Mouse (Mus musculus) midbrain, embryonic 13.5 days (tissue): ENCODE results near the gene Acaa1a. TPM values are rescaled to one million over a fixed set of nuclear protein-coding genes. Genes with fewer than 3 reads are reported as not detected.
"Not testable (repeated sequence)": the region's sequence is repeated elsewhere in the genome, so short reads cannot be mapped to it uniquely, and the experiment has no call there.

ENCODE experiments used
- ATAC-seq: fragments of 200-750 bp; cut with Nextera tagmentation; 2 replicates; pipeline ENCODE4 v1.8.0; 2017; ENCODE audit warnings: mild to moderate bottlenecking, moderate TSS enrichment, moderate library complexity
- H3K27ac ChIP-seq: fragments of 300-500 bp; sonication (generic); 2 replicates; pipeline ENCODE4 v1.5.1; 2015; ENCODE audit warnings: inconsistent platforms, mild to moderate bottlenecking, moderate library complexity
- H3K27me3 ChIP-seq: fragments of 300-500 bp; sonication (generic); 2 replicates; pipeline ENCODE4 v1.6.1; 2015; ENCODE audit warnings: mild to moderate bottlenecking, inconsistent platforms
- H3K36me3 ChIP-seq: fragments of 300-500 bp; sonication (generic); 2 replicates; pipeline ENCODE4 v1.6.1; 2015; ENCODE audit warnings: mild to moderate bottlenecking, inconsistent platforms
- H3K4me1 ChIP-seq: fragments of 300-500 bp; sonication (generic); replicated peaks from 2 replicates; pipeline ENCODE4 v1.6.1; 2015; ENCODE audit warnings: inconsistent platforms
- H3K4me2 ChIP-seq: fragments of 300-500 bp; sonication (generic); replicated peaks from 2 replicates; pipeline ENCODE4 v1.6.1; 2015; ENCODE audit warnings: moderate library complexity, mild to moderate bottlenecking, inconsistent platforms
- H3K4me3 ChIP-seq: fragments of 300-500 bp; sonication (generic); replicated peaks from 2 replicates; pipeline ENCODE4 v1.5.1; 2015; ENCODE audit warnings: mild to moderate bottlenecking, inconsistent platforms
- H3K9ac ChIP-seq: fragments of 300-500 bp; sonication (generic); replicated peaks from 2 replicates; pipeline ENCODE4 v1.6.1; 2015; ENCODE audit warnings: mild to moderate bottlenecking, inconsistent platforms
- H3K9me3 ChIP-seq: fragments of 300-500 bp; sonication (generic); 2 replicates; pipeline ENCODE4 v1.6.1; 2016; ENCODE audit warnings: mild to moderate bottlenecking, inconsistent platforms
- WGBS: fragments of 180-500 bp; shearing (Covaris S2); methylation state at CpG from one replicate; pipeline ENCODE4 v1.1.7; 2015; 5-methylcytosine and 5-hydroxymethylcytosine counted together
- polyA plus RNA-seq: library from polyadenylated mRNA; unstranded; fragments of >200 nt; fragmentation: Nextera tagmentation; extraction: Ambion mirVana; gene quantifications from 2 replicates; pipeline ENCODE4 v1.2.1, GENCODE M21; 2015

Gene Acaa1a
- polyA plus RNA-seq, 1 experiment from 2014 or later: 100 TPM

GRCm38 (mm10) chr9:119361416-119361815 lies 21.9 kb downstream of the Acaa1a start:
- Histone ChIP-seq H3K27ac (no peak overlapping the region), H3K9ac (no peak overlapping the region), H3K9me3 (no peaks in the 10 kb centered on the region), H3K4me3 (no peak overlapping the region), H3K36me3 (no peaks in the 10 kb centered on the region), H3K27me3 (no peaks in the 10 kb centered on the region; the same call in 1 of the 2 replicates), H3K4me1 (peaks cover 8% of the 10 kb centered on the region; the same call in 1 of the 2 replicates), H3K4me2 (no peak overlapping the region)
- no peak for ATAC-seq
- 92% methylated on average over 5 of the region's 5 CpGs for WGBS

- Histone ChIP-seq H3K4me3 (no peak overlapping the region), H3K9me3 (no peaks in the 10 kb centered on the region), H3K9ac (no peak overlapping the region), H3K27me3 (no peaks in the 10 kb centered on the region; the same call in 1 of the 2 replicates), H3K4me2 (no peak overlapping the region), H3K36me3 (no peaks in the 10 kb centered on the region), H3K4me1 (no peaks in the 10 kb centered on the region), H3K27ac (no peak overlapping the region)
- WGBS: 91% methylated on average over 12 of the region's 12 CpGs
- no peak for ATAC-seq
Measured at GRCm38 (mm10) chr9:119363229-119363628, 23.8 kb downstream of the Acaa1a start.

GRCm38 (mm10) chr9:119365284-119365683 lies 25.8 kb downstream of the Acaa1a start, which contains the start of gene Slc22a14:
TSS of gene Slc22a14 (minus strand) at chr9:119365553.
- no peaks in the 10 kb centered on the region for H3K36me3 ChIP-seq
- H3K27ac ChIP-seq: no peak within 1 kb of the TSS
- no peaks in the 10 kb centered on the region for H3K9me3 ChIP-seq
- no peak within 1 kb of the TSS for H3K4me2 ChIP-seq
- no peak within 1 kb of the TSS for H3K4me3 ChIP-seq
- 83% methylated on average over 7 of the region's 7 CpGs for WGBS
- no peak for ATAC-seq
- H3K9ac ChIP-seq: no peak within 1 kb of the TSS
- no peaks in the 10 kb centered on the region for H3K27me3 ChIP-seq
- no peaks in the 10 kb centered on the region for H3K4me1 ChIP-seq

GRCm38 (mm10) chr9:119368367-119368766 lies 28.9 kb downstream of the Acaa1a start:
- Histone ChIP-seq H3K4me3 (no peak overlapping the region), H3K27me3 (no peaks in the 10 kb centered on the region), H3K9me3 (no peaks in the 10 kb centered on the region), H3K9ac (no peak overlapping the region), H3K36me3 (no peaks in the 10 kb centered on the region), H3K4me2 (no peak overlapping the region), H3K4me1 (no peaks in the 10 kb centered on the region), H3K27ac (no peak overlapping the region)
- no peak for ATAC-seq
- WGBS: 90% methylated on average over 3 of the region's 3 CpGs

GRCm38 (mm10) chr9:119370770-119371169 lies 31.3 kb downstream of the Acaa1a start:
- H3K4me2 ChIP-seq, H3K36me3 ChIP-seq, H3K27ac ChIP-seq, H3K9me3 ChIP-seq, H3K4me3 ChIP-seq, H3K27me3 ChIP-seq, ATAC-seq, H3K4me1 ChIP-seq, H3K9ac ChIP-seq: not testable (repeated sequence)
- WGBS: 86% methylated on average over 4 of the region's 4 CpGs

GRCm38 (mm10) chr9:119371251-119371650 lies 31.8 kb downstream of the Acaa1a start:
- 87% methylated on average over 4 of the region's 4 CpGs for WGBS
- Histone ChIP-seq H3K9ac (no peak overlapping the region), H3K4me3 (no peak overlapping the region), H3K4me1 (no peaks in the 10 kb centered on the region), H3K36me3 (no peaks in the 10 kb centered on the region), H3K27ac (no peak overlapping the region), H3K9me3 (no peaks in the 10 kb centered on the region), H3K4me2 (no peak overlapping the region), H3K27me3 (no peaks in the 10 kb centered on the region)
- no peak for ATAC-seq

- Histone ChIP-seq H3K4me1 (no peaks in the 10 kb centered on the region), H3K4me2 (no peak overlapping the region), H3K9me3 (no peaks in the 10 kb centered on the region), H3K27me3 (no peaks in the 10 kb centered on the region), H3K9ac (no peak overlapping the region), H3K4me3 (no peak overlapping the region), H3K36me3 (peaks cover 3% of the 10 kb centered on the region; the same call in 1 of the 2 replicates), H3K27ac (no peak overlapping the region)
- ATAC-seq: no peak
- 87% methylated on average over 3 of the region's 3 CpGs for WGBS
Measured at GRCm38 (mm10) chr9:119375008-119375407, 35.5 kb downstream of the Acaa1a start.

- Histone ChIP-seq H3K4me3 (no peak overlapping the region), H3K9me3 (no peaks in the 10 kb centered on the region), H3K27me3 (no peaks in the 10 kb centered on the region), H3K4me2 (no peak overlapping the region), H3K27ac (no peak overlapping the region), H3K9ac (no peak overlapping the region), H3K4me1 (no peaks in the 10 kb centered on the region), H3K36me3 (peaks cover 3% of the 10 kb centered on the region; the same call in 1 of the 2 replicates)
- 77% methylated on average over 6 of the region's 6 CpGs for WGBS
- ATAC-seq: no peak
Measured at GRCm38 (mm10) chr9:119375556-119375955, 36.1 kb downstream of the Acaa1a start.

- H3K36me3 ChIP-seq: peaks cover 3% of the 10 kb centered on the region; the same call in 1 of the 2 replicates
- 94% methylated on average over 4 of the region's 4 CpGs for WGBS
- ATAC-seq: no peak
- H3K4me3 ChIP-seq: no peak overlapping the region
- no peak overlapping the region for H3K9ac ChIP-seq
- no peak overlapping the region for H3K4me2 ChIP-seq
- no peak overlapping the region for H3K27ac ChIP-seq
- no peaks in the 10 kb centered on the region for H3K9me3 ChIP-seq
- no peaks in the 10 kb centered on the region for H3K27me3 ChIP-seq
- peaks cover 5% of the 10 kb centered on the region; the same call in 1 of the 2 replicates for H3K4me1 ChIP-seq
Measured at GRCm38 (mm10) chr9:119378231-119378630, 38.8 kb downstream of the Acaa1a start.

- Histone ChIP-seq H3K9ac (no peak overlapping the region), H3K27ac (no peak overlapping the region)
- 68% methylated on average over 6 of the region's 6 CpGs for WGBS
Measured at GRCm38 (mm10) chr9:119382603-119383002, 43.1 kb downstream of the Acaa1a start.

GRCm38 (mm10) chr9:119388956-119389355 lies 49.5 kb downstream of the Acaa1a start:
- WGBS: 66% methylated on average over 5 of the region's 5 CpGs
- Histone ChIP-seq H3K36me3 (no peaks in the 10 kb centered on the region), H3K9ac (no peak overlapping the region)

More at GRCm38 (mm10) chr9:119382603-119383002, 43.1 kb downstream of the Acaa1a start:
- Histone ChIP-seq H3K36me3 (peaks cover 3% of the 10 kb centered on the region; the same call in 1 of the 2 replicates), H3K4me2 (no peak overlapping the region), H3K9me3 (no peaks in the 10 kb centered on the region), H3K4me1 (peaks cover 5% of the 10 kb centered on the region; the same call in 1 of the 2 replicates), H3K4me3 (no peak overlapping the region), H3K27me3 (no peaks in the 10 kb centered on the region)
- ATAC-seq: no peak

GRCm38 (mm10) chr9:119390214-119390613 lies 50.7 kb downstream of the Acaa1a start:
- 93% methylated on average over 2 of the region's 2 CpGs for WGBS
- Histone ChIP-seq H3K36me3 (no peaks in the 10 kb centered on the region), H3K27me3 (no peaks in the 10 kb centered on the region), H3K4me3 (no peak overlapping the region), H3K27ac (no peak overlapping the region), H3K9me3 (no peaks in the 10 kb centered on the region), H3K4me2 (no peak overlapping the region), H3K4me1 (no peaks in the 10 kb centered on the region), H3K9ac (no peak overlapping the region)
- no peak for ATAC-seq

More at GRCm38 (mm10) chr9:119388956-119389355, 49.5 kb downstream of the Acaa1a start:
- Histone ChIP-seq H3K27ac (no peak overlapping the region), H3K4me2 (no peak overlapping the region), H3K4me3 (no peak overlapping the region), H3K27me3 (no peaks in the 10 kb centered on the region), H3K4me1 (no peaks in the 10 kb centered on the region), H3K9me3 (no peaks in the 10 kb centered on the region)
- ATAC-seq: no peak

GRCm38 (mm10) chr9:119394808-119395207 lies 55.3 kb downstream of the Acaa1a start:
- no peak for ATAC-seq
- no peak overlapping the region for H3K4me2 ChIP-seq
- H3K27me3 ChIP-seq: no peaks in the 10 kb centered on the region
- no peaks in the 10 kb centered on the region for H3K36me3 ChIP-seq
- no peak overlapping the region for H3K9ac ChIP-seq
- H3K4me3 ChIP-seq: no peak overlapping the region
- 84% methylated on average over 1 of the region's 1 CpGs for WGBS
- H3K27ac ChIP-seq: no peak overlapping the region
- no peaks in the 10 kb centered on the region for H3K4me1 ChIP-seq
- no peaks in the 10 kb centered on the region for H3K9me3 ChIP-seq
